Mouse (Mus musculus) MEL (cell line): ENCODE measurements around the gene Themis3. TPM values are rescaled to one million over a fixed set of nuclear protein-coding genes. Genes with fewer than 3 reads are reported as not detected.

Source experiments
- DNase-seq: peaks from one replicate; pipeline ENCODE4 v3.0.0; 2011; ENCODE audit warnings: low read depth, low spot score
- H3K27ac ChIP-seq: 2 replicates; pipeline ENCODE4 v1.5.1; 2012; ENCODE audit warnings: low read depth, mild to moderate bottlenecking, control low read depth, low read length, moderate library complexity; ENCODE audit not compliant: control insufficient read depth
- H3K27me3 ChIP-seq, 2 experiments: fragments of 150-350 bp in 1 of 2; sonication (generic) in 1 of 2; 2 replicates each; pipeline ENCODE4 v1.6.1; 2012; ENCODE audit warnings: low read length in 2 of 2, mild to moderate bottlenecking in 2 of 2, improper control_type of control experiment in 1 of 2, moderate library complexity in 1 of 2; ENCODE audit not compliant: insufficient read depth in 2 of 2, control insufficient read depth in 1 of 2
- H3K36me3 ChIP-seq, 2 experiments: 2 replicates each; pipeline ENCODE4 v1.6.1; 2012 to 2014; ENCODE audit warnings: low read length in 2 of 2, improper control_type of control experiment in 1 of 2, inconsistent platforms in 1 of 2, mild to moderate bottlenecking in 1 of 2; ENCODE audit not compliant: insufficient read depth in 2 of 2, control insufficient read depth in 1 of 2
- H3K4me1 ChIP-seq, 2 experiments: fragments of 150-350 bp in 1 of 2; sonication (generic) in 1 of 2; 2 replicates each; pipeline ENCODE4 v1.6.1; 2012; ENCODE audit warnings: low read length in 2 of 2, improper control_type of control experiment in 1 of 2, mild to moderate bottlenecking in 1 of 2; ENCODE audit not compliant: insufficient read depth in 2 of 2, control insufficient read depth in 1 of 2
- H3K4me3 ChIP-seq, 2 experiments: fragments of 150-350 bp in 1 of 2; sonication (generic) in 1 of 2; 2 replicates each; pipeline ENCODE4 v1.5.1; 2012; ENCODE audit warnings: low read depth in 2 of 2, low read length in 2 of 2, mild to moderate bottlenecking in 2 of 2, moderate library complexity in 2 of 2, control low read depth in 1 of 2, improper control_type of control experiment in 1 of 2; ENCODE audit not compliant: control insufficient read depth in 1 of 2, insufficient read depth in 1 of 2
- H3K79me2 ChIP-seq: 2 replicates; pipeline ENCODE4 v1.6.1; 2012; ENCODE audit warnings: mild to moderate bottlenecking, low read length, moderate library complexity; ENCODE audit not compliant: control insufficient read depth, poor library complexity, insufficient read depth
- H3K9ac ChIP-seq: 2 replicates; pipeline ENCODE4 v1.6.1; 2012; ENCODE audit warnings: low read depth, mild to moderate bottlenecking, control low read depth, low read length, moderate library complexity; ENCODE audit not compliant: control insufficient read depth, poor library complexity, severe bottlenecking
- H3K9me3 ChIP-seq: fragments of 150-350 bp; sonication (generic); replicated peaks from 2 replicates; pipeline ENCODE4 v1.6.1; 2012; ENCODE audit warnings: mild to moderate bottlenecking, low read length, improper control_type of control experiment, moderate library complexity; ENCODE audit not compliant: insufficient read depth
- BHLHE40 ChIP-seq: IDR thresholded peaks from 2 replicates; pipeline ENCODE4 v1.6.1; 2012; ENCODE audit warnings: low read depth, mild to moderate bottlenecking, inconsistent platforms, low read length, improper control_type of control experiment, borderline replicate concordance
- CHD1 ChIP-seq: IDR thresholded peaks from 2 replicates; pipeline ENCODE4 v1.6.1; 2012; ENCODE audit warnings: low read depth, mild to moderate bottlenecking, inconsistent platforms, low read length, improper control_type of control experiment
- CHD2 ChIP-seq: IDR thresholded peaks from 2 replicates; pipeline ENCODE4 v1.6.1; 2011; ENCODE audit warnings: low read length, improper control_type of control experiment
- CTCF ChIP-seq, 3 experiments: IDR thresholded peaks in 2 of 3; conservative IDR thresholded peaks in 1 of 3; 2 replicates each; pipeline ENCODE4 v1.5.1; 2011 to 2012; ENCODE audit warnings: low read length in 3 of 3, low read depth in 2 of 3, mild to moderate bottlenecking in 2 of 3, improper control_type of control experiment in 1 of 3, inconsistent platforms in 1 of 3, mixed read lengths in 1 of 3, moderate library complexity in 1 of 3; ENCODE audit not compliant: control insufficient read depth in 1 of 3, insufficient read depth in 1 of 3, poor library complexity in 1 of 3, severe bottlenecking in 1 of 3
- GATA1 ChIP-seq: IDR thresholded peaks from 2 replicates; pipeline ENCODE4 v1.6.1; 2011; ENCODE audit warnings: low read depth, low read length, improper control_type of control experiment
- HCFC1 ChIP-seq: IDR thresholded peaks from 2 replicates; pipeline ENCODE4 v1.6.1; 2012; ENCODE audit warnings: low read depth, mild to moderate bottlenecking, inconsistent platforms, low read length, improper control_type of control experiment, moderate library complexity
- MAZ ChIP-seq: IDR thresholded peaks from 2 replicates; pipeline ENCODE4 v1.6.1; 2012; ENCODE audit warnings: low read depth, mild to moderate bottlenecking, inconsistent platforms, low read length, improper control_type of control experiment
- NELFE ChIP-seq: IDR thresholded peaks from 2 replicates; pipeline ENCODE4 v1.6.1; 2011; ENCODE audit warnings: low read depth, low read length, improper control_type of control experiment
- POLR2AphosphoS2 ChIP-seq: IDR thresholded peaks from 2 replicates; pipeline ENCODE4 v1.6.1; 2011; ENCODE audit warnings: low read length, improper control_type of control experiment
- RAD21 ChIP-seq: IDR thresholded peaks from 2 replicates; pipeline ENCODE4 v1.6.1; 2011; ENCODE audit warnings: mild to moderate bottlenecking, low read depth, low read length, improper control_type of control experiment
- TCF12 ChIP-seq: IDR thresholded peaks from 2 replicates; pipeline ENCODE4 v1.6.1; 2014; ENCODE audit warnings: low read depth, mild to moderate bottlenecking, inconsistent platforms, low read length, improper control_type of control experiment, moderate library complexity
- UBTF ChIP-seq: IDR thresholded peaks from 2 replicates; pipeline ENCODE4 v1.6.1; 2012; ENCODE audit warnings: low read depth, mild to moderate bottlenecking, inconsistent platforms, low read length, improper control_type of control experiment, moderate library complexity, borderline replicate concordance; ENCODE audit not compliant: insufficient read depth
- USF1 ChIP-seq: IDR thresholded peaks from 2 replicates; pipeline ENCODE4 v1.6.1; 2014; ENCODE audit warnings: low read depth, mild to moderate bottlenecking, inconsistent platforms, low read length, improper control_type of control experiment, moderate library complexity
- ZKSCAN1 ChIP-seq: IDR thresholded peaks from 2 replicates; pipeline ENCODE4 v1.6.1; 2012; ENCODE audit warnings: low read depth, mild to moderate bottlenecking, inconsistent platforms, low read length, improper control_type of control experiment, moderate library complexity
- polyA plus RNA-seq, 2 experiments: library from polyadenylated mRNA; stranded (reverse) in 1 of 2; unstranded in 1 of 2; fragments of >175 nt in 1 of 2; fragments of >200 nt in 1 of 2; gene quantifications; 2 replicates each; pipeline versions ENCODE4 v1.2.1 to v1.2.4; 2012; ENCODE audit warnings: low replicate concordance in 2 of 2, low read depth in 1 of 2; ENCODE audit not compliant: insufficient read length in 2 of 2, insufficient read depth in 1 of 2, missing spikeins in 1 of 2
- total RNA-seq: library from RNA; depleted of rRNA; stranded (reverse); fragments of 300-350 nt; gene quantifications from 2 replicates; pipeline ENCODE4 v1.2.3, GENCODE M21; 2012

The Themis3 gene
- total and polyA plus RNA-seq, 3 experiments = 0.03 TPM; not detected in 2

- H3K4me3 ChIP-seq = no peak overlapping the region
- H3K36me3 ChIP-seq = peaks cover 0 to 4% of the 10 kb centered on the region in 2 experiments; a peak in 1 of 4 replicates
- no peaks in the 10 kb centered on the region for H3K4me1 ChIP-seq
- H3K27me3 ChIP-seq = no peaks in the 10 kb centered on the region
- H3K9me3 ChIP-seq = no peaks in the 10 kb centered on the region
- H3K79me2 ChIP-seq = 0 out of 2 replicates have a peak, but pooled peaks cover 1% of the 10 kb centered on the region
- no peak for TF ChIP-seq POLR2AphosphoS2
- H3K27ac ChIP-seq = no peak overlapping the region
- no peak for DNase-seq
- no peak overlapping the region for H3K9ac ChIP-seq
Measured at GRCm38 (mm10) chr17:66510221-66510683, 84.2 kb downstream of the Themis3 start.

GRCm38 (mm10) chr17:66507049-66507954 lies 87.1 kb downstream of the Themis3 start:
- TF ChIP-seq RAD21 = no peak
- no peak for TF ChIP-seq NELFE
- no peak for TF ChIP-seq USF1
- TF ChIP-seq UBTF = no peak
- TF ChIP-seq CTCF (IDR thresholded peaks at IDR 0.05 in 2 of 3, conservative IDR thresholded peaks at IDR 0.05 in 1 of 3; ENCODE audit: control insufficient read depth in 1 of 3, insufficient read depth in 1 of 3, low read depth in 2 of 3, low read length in 3 of 3, poor library complexity in 1 of 3, severe bottlenecking in 1 of 3) = no peak
- TF ChIP-seq CHD2 = no peak
- TF ChIP-seq HCFC1 = no peak
- TF ChIP-seq CHD1 = no peak
- 0 out of 2 replicates have a peak, but pooled peaks cover 1% of the 10 kb centered on the region for H3K79me2 ChIP-seq
- H3K4me3 ChIP-seq = no peak overlapping the region
- H3K36me3 ChIP-seq = peaks cover 0 to 9% of the 10 kb centered on the region in 2 experiments; a peak in 2 of 4 replicates
- no peaks in the 10 kb centered on the region for H3K9me3 ChIP-seq
- H3K27me3 ChIP-seq = no peaks in the 10 kb centered on the region
- no peaks in the 10 kb centered on the region for H3K4me1 ChIP-seq
- DNase-seq = no peak
- H3K27ac ChIP-seq = no peak overlapping the region
- no peak overlapping the region for H3K9ac ChIP-seq

GRCm38 (mm10) chr17:66504964-66505363 lies 89.5 kb downstream of the Themis3 start:
- no peak overlapping the region for H3K9ac ChIP-seq
- 0 out of 2 replicates have a peak, but pooled peaks cover 1% of the 10 kb centered on the region for H3K79me2 ChIP-seq
- H3K4me1 ChIP-seq = no peaks in the 10 kb centered on the region
- no peak for TF ChIP-seq MAZ
- TF ChIP-seq ZKSCAN1 = no peak
- no peak for TF ChIP-seq BHLHE40
- TF ChIP-seq CHD2 = no peak
- TF ChIP-seq TCF12 = no peak
- TF ChIP-seq GATA1 = no peak
- TF ChIP-seq, all 39 proteins: peak for 0
- no peak overlapping the region for H3K4me3 ChIP-seq
- H3K36me3 ChIP-seq = peaks cover 0 to 12% of the 10 kb centered on the region in 2 experiments; a peak in 2 of 4 replicates
- no peak for DNase-seq
- no peak overlapping the region for H3K27ac ChIP-seq
- no peaks in the 10 kb centered on the region for H3K27me3 ChIP-seq
- H3K9me3 ChIP-seq = no peaks in the 10 kb centered on the region
